Mouse (Mus musculus): ENCODE measurements around the gene Zc3h6. TPM values are rescaled to one million over a fixed set of nuclear protein-coding genes. Genes with fewer than 3 reads are reported as not detected.

Gene Zc3h6
- polyA plus RNA-seq, 1 experiment from 2014 or later: 5.2 TPM

GRCm38 (mm10) chr2:129038937-129039631 lies 71.9 kb downstream of the Zc3h6 start:
- peaks cover 14% of the 10 kb centered on the region for H3K4me1 ChIP-seq (replicated peaks)
- 2% methylated on average over 62 of the region's 62 CpGs for WGBS
- peak overlapping the region; percentile 49 for H3K4me3 ChIP-seq (replicated peaks)
- peak overlapping the region; percentile 73 for H3K9ac ChIP-seq (replicated peaks)
- ATAC-seq: peak; percentile 84
- H3K27ac ChIP-seq: peak overlapping the region; percentile 31; the same call in 1 of the 2 replicates
- peaks cover 38% of the 10 kb centered on the region for H3K27me3 ChIP-seq
- H3K4me2 ChIP-seq (replicated peaks): peak overlapping the region; percentile 90
- no peaks in the 10 kb centered on the region for H3K9me3 ChIP-seq
- H3K36me3 ChIP-seq: no peaks in the 10 kb centered on the region

GRCm38 (mm10) chr2:129040567-129040966 lies 73.4 kb downstream of the Zc3h6 start:
- Histone ChIP-seq H3K4me2 (replicated peaks) (no peak overlapping the region), H3K9me3 (no peaks in the 10 kb centered on the region), H3K27me3 (peaks cover 38% of the 10 kb centered on the region), H3K27ac (no peak overlapping the region), H3K9ac (replicated peaks) (no peak overlapping the region), H3K4me1 (replicated peaks) (peaks cover 14% of the 10 kb centered on the region), H3K36me3 (no peaks in the 10 kb centered on the region), H3K4me3 (replicated peaks) (no peak overlapping the region)
- no peak for ATAC-seq
- 42% methylated on average over 6 of the region's 6 CpGs for WGBS

GRCm38 (mm10) chr2:129046172-129046845 lies 79.1 kb downstream of the Zc3h6 start:
- Histone ChIP-seq H3K4me3 (replicated peaks) (no peak overlapping the region), H3K27ac (no peak overlapping the region), H3K27me3 (no peaks in the 10 kb centered on the region), H3K9ac (replicated peaks) (no peak overlapping the region), H3K36me3 (no peaks in the 10 kb centered on the region), H3K9me3 (no peaks in the 10 kb centered on the region), H3K4me1 (replicated peaks) (no peaks in the 10 kb centered on the region), H3K4me2 (replicated peaks) (no peak overlapping the region)
- WGBS: 82% methylated on average over 6 of the region's 6 CpGs
- ATAC-seq: no peak

- no peaks in the 10 kb centered on the region for H3K4me1 ChIP-seq (replicated peaks)
- no peaks in the 10 kb centered on the region for H3K9me3 ChIP-seq
- H3K36me3 ChIP-seq: no peaks in the 10 kb centered on the region
- no peaks in the 10 kb centered on the region for H3K27me3 ChIP-seq
- H3K4me3 ChIP-seq (replicated peaks): no peak overlapping the region
- ATAC-seq: no peak
- no peak overlapping the region for H3K9ac ChIP-seq (replicated peaks)
- no peak overlapping the region for H3K27ac ChIP-seq
- no peak overlapping the region for H3K4me2 ChIP-seq (replicated peaks)
- 89% methylated on average over 4 of the region's 4 CpGs for WGBS
These were observed 79.6 kb downstream of the Zc3h6 start for GRCm38 (mm10) chr2:129046846-129047196.

GRCm38 (mm10) chr2:129047811-129048210 lies 80.6 kb downstream of the Zc3h6 start, which contains the start of gene Vinac1:
Gene Vinac1, minus strand, starts transcription at chr2:129048172.
- H3K27me3 ChIP-seq: no peaks in the 10 kb centered on the region
- no peak within 1 kb of the TSS for H3K4me3 ChIP-seq (replicated peaks)
- no peaks in the 10 kb centered on the region for H3K9me3 ChIP-seq
- no peak for ATAC-seq
- no peak within 1 kb of the TSS for H3K27ac ChIP-seq
- H3K4me2 ChIP-seq (replicated peaks): no peak within 1 kb of the TSS
- WGBS: 84% methylated on average over 8 of the region's 8 CpGs
- H3K4me1 ChIP-seq (replicated peaks): no peaks in the 10 kb centered on the region
- no peak within 1 kb of the TSS for H3K9ac ChIP-seq (replicated peaks)
- no peaks in the 10 kb centered on the region for H3K36me3 ChIP-seq

- Histone ChIP-seq H3K36me3 (no peaks in the 10 kb centered on the region), H3K9ac (replicated peaks) (no peak overlapping the region), H3K9me3 (no peaks in the 10 kb centered on the region), H3K27ac (no peak overlapping the region), H3K4me3 (replicated peaks) (no peak overlapping the region), H3K27me3 (no peaks in the 10 kb centered on the region), H3K4me1 (replicated peaks) (no peaks in the 10 kb centered on the region), H3K4me2 (replicated peaks) (no peak overlapping the region)
- 81% methylated on average over 4 of the region's 4 CpGs for WGBS
- no peak for ATAC-seq
These were observed 85.3 kb downstream of the Zc3h6 start for GRCm38 (mm10) chr2:129052451-129052983.

GRCm38 (mm10) chr2:129055741-129056140 lies 88.5 kb downstream of the Zc3h6 start:
- 0 out of 2 replicates have a peak, but pooled peaks cover 3% of the 10 kb centered on the region for H3K9me3 ChIP-seq
- H3K36me3 ChIP-seq: no peaks in the 10 kb centered on the region
- no peak overlapping the region for H3K4me3 ChIP-seq (replicated peaks)
- H3K9ac ChIP-seq (replicated peaks): no peak overlapping the region
- no peaks in the 10 kb centered on the region for H3K27me3 ChIP-seq
- no peak overlapping the region for H3K4me2 ChIP-seq (replicated peaks)
- ATAC-seq: no peak
- no peak overlapping the region for H3K27ac ChIP-seq
- no peaks in the 10 kb centered on the region for H3K4me1 ChIP-seq (replicated peaks)
- 90% methylated on average over 6 of the region's 6 CpGs for WGBS

- Histone ChIP-seq H3K27ac (no peak overlapping the region), H3K9ac (replicated peaks) (no peak overlapping the region), H3K4me1 (replicated peaks) (no peaks in the 10 kb centered on the region), H3K9me3 (0 out of 2 replicates have a peak, but pooled peaks cover 3% of the 10 kb centered on the region), H3K36me3 (no peaks in the 10 kb centered on the region), H3K4me2 (replicated peaks) (no peak overlapping the region), H3K4me3 (replicated peaks) (no peak overlapping the region), H3K27me3 (no peaks in the 10 kb centered on the region)
- WGBS: 44% methylated on average over 9 of the region's 9 CpGs
- ATAC-seq: no peak
These were observed 89.4 kb downstream of the Zc3h6 start for GRCm38 (mm10) chr2:129056597-129056996.

GRCm38 (mm10) chr2:129057256-129057655 lies 90.1 kb downstream of the Zc3h6 start:
- no peaks in the 10 kb centered on the region for H3K4me1 ChIP-seq (replicated peaks)
- H3K27ac ChIP-seq: no peak overlapping the region
- 0 out of 2 replicates have a peak, but pooled peaks cover 3% of the 10 kb centered on the region for H3K9me3 ChIP-seq
- no peak overlapping the region for H3K4me2 ChIP-seq (replicated peaks)
- no peak overlapping the region for H3K9ac ChIP-seq (replicated peaks)
- no peaks in the 10 kb centered on the region for H3K27me3 ChIP-seq
- no peak overlapping the region for H3K4me3 ChIP-seq (replicated peaks)
- 98% methylated on average over 8 of the region's 8 CpGs for WGBS
- ATAC-seq: no peak
- H3K36me3 ChIP-seq: no peaks in the 10 kb centered on the region

GRCm38 (mm10) chr2:129057920-129058361 lies 90.7 kb downstream of the Zc3h6 start:
- ATAC-seq: no peak
- WGBS: 82% methylated on average over 6 of the region's 6 CpGs

GRCm38 (mm10) chr2:129061456-129062059 lies 94.4 kb downstream of the Zc3h6 start:
- H3K36me3 ChIP-seq: no peaks in the 10 kb centered on the region
- no peak for ATAC-seq
- H3K27me3 ChIP-seq: no peaks in the 10 kb centered on the region
- H3K9ac ChIP-seq (replicated peaks): no peak overlapping the region
- 81% methylated on average over 10 of the region's 10 CpGs for WGBS
- 0 out of 2 replicates have a peak, but pooled peaks cover 3% of the 10 kb centered on the region for H3K9me3 ChIP-seq
- no peak overlapping the region for H3K27ac ChIP-seq
- no peak overlapping the region for H3K4me3 ChIP-seq (replicated peaks)
- H3K4me1 ChIP-seq (replicated peaks): peaks cover 5% of the 10 kb centered on the region; the same call in 1 of the 2 replicates
- H3K4me2 ChIP-seq (replicated peaks): no peak overlapping the region

More at GRCm38 (mm10) chr2:129057920-129058361, 90.7 kb downstream of the Zc3h6 start:
- Histone ChIP-seq H3K27me3 (no peaks in the 10 kb centered on the region), H3K36me3 (no peaks in the 10 kb centered on the region), H3K4me3 (replicated peaks) (no peak overlapping the region), H3K9ac (replicated peaks) (no peak overlapping the region), H3K9me3 (0 out of 2 replicates have a peak, but pooled peaks cover 3% of the 10 kb centered on the region), H3K27ac (no peak overlapping the region), H3K4me2 (replicated peaks) (no peak overlapping the region), H3K4me1 (replicated peaks) (no peaks in the 10 kb centered on the region)

Measured in midbrain, embryonic 13.5 days (tissue).